Mouse (Mus musculus) lung, embryonic 15.5 days (tissue): ENCODE data around the gene Treml1. TPM values are rescaled to one million over a fixed set of nuclear protein-coding genes. Genes with fewer than 3 reads are reported as not detected.
A peak's percentile ranks its signal among the peaks of the same experiment; 100 is the strongest.

ENCODE experiments used
- ATAC-seq: fragments of 200-750 bp; cut with Nextera tagmentation; 2 replicates; pipeline ENCODE4 v1.8.0; 2017; ENCODE audit warnings: moderate number of reproducible peaks, borderline replicate concordance; ENCODE audit not compliant: low FRiP score, low TSS enrichment; ENCODE audit errors: extremely low read depth
- H3K27ac ChIP-seq: fragments of 300-500 bp; sonication (generic); 2 replicates; pipeline ENCODE4 v1.5.1; 2015; ENCODE audit warnings: moderate library complexity, mild to moderate bottlenecking, inconsistent platforms
- H3K27me3 ChIP-seq: fragments of 300-500 bp; sonication (generic); 2 replicates; pipeline ENCODE4 v1.6.1; 2015; ENCODE audit warnings: inconsistent platforms
- H3K36me3 ChIP-seq: fragments of 300-500 bp; sonication (generic); 2 replicates; pipeline ENCODE4 v1.6.1; 2015; ENCODE audit warnings: inconsistent platforms
- H3K4me1 ChIP-seq: fragments of 300-500 bp; sonication (generic); 2 replicates; pipeline ENCODE4 v1.6.1; 2015; ENCODE audit warnings: inconsistent platforms
- H3K4me2 ChIP-seq: fragments of 300-500 bp; sonication (generic); 2 replicates; pipeline ENCODE4 v1.6.1; 2015; ENCODE audit warnings: inconsistent platforms, mild to moderate bottlenecking, moderate library complexity
- H3K4me3 ChIP-seq: fragments of 300-500 bp; sonication (generic); 2 replicates; pipeline ENCODE4 v1.5.1; 2015; ENCODE audit warnings: mild to moderate bottlenecking, inconsistent platforms
- H3K9ac ChIP-seq: fragments of 300-500 bp; sonication (generic); 2 replicates; pipeline ENCODE4 v1.6.1; 2015; ENCODE audit warnings: inconsistent platforms
- H3K9me3 ChIP-seq: fragments of 300-500 bp; sonication (generic); 2 replicates; pipeline ENCODE4 v1.6.1; 2016; ENCODE audit warnings: inconsistent platforms
- WGBS: fragments of 180-500 bp; shearing (Covaris S2); methylation state at CpG from one replicate; pipeline ENCODE4 v1.1.7; 2015; 5-methylcytosine and 5-hydroxymethylcytosine counted together
- polyA plus RNA-seq: library from polyadenylated mRNA; unstranded; fragments of >200 nt; fragmentation: Nextera tagmentation; extraction: Ambion mirVana; gene quantifications from 2 replicates; pipeline ENCODE4 v1.2.1, GENCODE M21; 2015

Gene Treml1
- polyA plus RNA-seq, 1 experiment from 2014 or later: 2.7 TPM

GRCm38 (mm10) chr17:48392616-48393015 is 32.9 kb downstream of the Treml1 start:
- ATAC-seq: no peak
- peaks cover 90% of the 10 kb centered on the region for H3K36me3 ChIP-seq
- H3K4me2 ChIP-seq: no peak overlapping the region
- no peak overlapping the region for H3K27ac ChIP-seq
- H3K27me3 ChIP-seq: no peaks in the 10 kb centered on the region
- WGBS: 90% methylated on average over 3 of the region's 3 CpGs
- no peaks in the 10 kb centered on the region for H3K9me3 ChIP-seq
- no peak overlapping the region for H3K9ac ChIP-seq
- no peak overlapping the region for H3K4me3 ChIP-seq
- no peaks in the 10 kb centered on the region for H3K4me1 ChIP-seq

GRCm38 (mm10) chr17:48401710-48402109 is 42.0 kb downstream of the Treml1 start:
- Histone ChIP-seq H3K27ac (no peak overlapping the region), H3K9ac (no peak overlapping the region), H3K9me3 (no peaks in the 10 kb centered on the region), H3K4me3 (no peak overlapping the region), H3K27me3 (no peaks in the 10 kb centered on the region), H3K4me1 (no peaks in the 10 kb centered on the region), H3K36me3 (peaks cover 30% of the 10 kb centered on the region), H3K4me2 (no peak overlapping the region)
- WGBS: 87% methylated on average over 4 of the region's 4 CpGs
- ATAC-seq: no peak

- no peak overlapping the region for H3K9ac ChIP-seq
- 87% methylated on average over 3 of the region's 3 CpGs for WGBS
- peaks cover 8% of the 10 kb centered on the region for H3K4me1 ChIP-seq
- H3K4me3 ChIP-seq: no peak overlapping the region
- no peaks in the 10 kb centered on the region for H3K9me3 ChIP-seq
- peaks cover 24% of the 10 kb centered on the region for H3K36me3 ChIP-seq
- no peak overlapping the region for H3K27ac ChIP-seq
- H3K4me2 ChIP-seq: no peak overlapping the region
- no peaks in the 10 kb centered on the region for H3K27me3 ChIP-seq
- no peak for ATAC-seq
These were observed 43.0 kb downstream of the Treml1 start for GRCm38 (mm10) chr17:48402751-48403150.

GRCm38 (mm10) chr17:48403848-48404247 is 44.1 kb downstream of the Treml1 start:
- 77% methylated on average over 2 of the region's 2 CpGs for WGBS
- Histone ChIP-seq H3K36me3 (peaks cover 17% of the 10 kb centered on the region), H3K27ac (no peak overlapping the region), H3K4me3 (no peak overlapping the region), H3K27me3 (no peaks in the 10 kb centered on the region), H3K9me3 (no peaks in the 10 kb centered on the region), H3K9ac (no peak overlapping the region), H3K4me2 (no peak overlapping the region), H3K4me1 (peaks cover 15% of the 10 kb centered on the region)
- ATAC-seq: no peak

GRCm38 (mm10) chr17:48404706-48405105 is 45.0 kb downstream of the Treml1 start:
- H3K4me2 ChIP-seq: no peak overlapping the region
- no peaks in the 10 kb centered on the region for H3K27me3 ChIP-seq
- H3K9me3 ChIP-seq: no peaks in the 10 kb centered on the region
- H3K4me3 ChIP-seq: no peak overlapping the region
- no peak for ATAC-seq
- peaks cover 8% of the 10 kb centered on the region for H3K36me3 ChIP-seq
- H3K4me1 ChIP-seq: peaks cover 15% of the 10 kb centered on the region
- H3K9ac ChIP-seq: no peak overlapping the region
- WGBS: 64% methylated on average over 1 of the region's 1 CpGs
- no peak overlapping the region for H3K27ac ChIP-seq

- Histone ChIP-seq H3K4me1 (peaks cover 27% of the 10 kb centered on the region), H3K27me3 (no peaks in the 10 kb centered on the region), H3K9ac (no peak overlapping the region), H3K4me3 (no peak overlapping the region), H3K36me3 (no peaks in the 10 kb centered on the region), H3K9me3 (no peaks in the 10 kb centered on the region), H3K27ac (0 out of 2 replicates have a peak overlapping the region, but pooled peaks have one; percentile 14), H3K4me2 (peak overlapping the region; percentile 77)
- WGBS: 75% methylated on average over 4 of the region's 4 CpGs
- ATAC-seq: no peak
These were observed 47.4 kb downstream of the Treml1 start for GRCm38 (mm10) chr17:48407154-48407553.

- H3K27me3 ChIP-seq: no peaks in the 10 kb centered on the region
- 3% methylated on average over 8 of the region's 8 CpGs for WGBS
- peak overlapping the region; percentile 100 for H3K27ac ChIP-seq
- peaks cover 6% of the 10 kb centered on the region; the same call in 1 of the 2 replicates for H3K36me3 ChIP-seq
- peaks cover 27% of the 10 kb centered on the region for H3K4me1 ChIP-seq
- peak overlapping the region; percentile 77 for H3K4me2 ChIP-seq
- peak overlapping the region; percentile 98 for H3K9ac ChIP-seq
- peak overlapping the region; percentile 93 for H3K4me3 ChIP-seq
- H3K9me3 ChIP-seq: no peaks in the 10 kb centered on the region
- no peak for ATAC-seq
These were observed 48.3 kb downstream of the Treml1 start for GRCm38 (mm10) chr17:48407910-48408525.

GRCm38 (mm10) chr17:48408526-48409291 is 49.0 kb downstream of the Treml1 start:
- H3K27ac ChIP-seq: peak overlapping the region; percentile 100

GRCm38 (mm10) chr17:48409380-48410298 is 49.9 kb downstream of the Treml1 start, which contains the start of the genes Nfya and Oard1:
Gene Nfya (minus strand): TSS chr17:48409906.
Gene Oard1 (plus strand): TSS chr17:48410014.
- Histone ChIP-seq H3K36me3 (peaks cover 18% of the 10 kb centered on the region), H3K4me1 (peaks cover 27% of the 10 kb centered on the region), H3K27ac (peak within 1 kb of the TSS; percentile 100), H3K9ac (peak within 1 kb of the TSS; percentile 98), H3K27me3 (no peaks in the 10 kb centered on the region), H3K9me3 (no peaks in the 10 kb centered on the region), H3K4me2 (peak within 1 kb of the TSS; percentile 77), H3K4me3 (peak within 1 kb of the TSS; percentile 93)
- WGBS: under 1% methylated on average over 83 of the region's 84 CpGs
- ATAC-seq: peak; percentile 97

More at GRCm38 (mm10) chr17:48408526-48409291, 49.0 kb downstream of the Treml1 start:
- H3K36me3 ChIP-seq: peaks cover 10% of the 10 kb centered on the region; the same call in 1 of the 2 replicates
- peak overlapping the region; percentile 98 for H3K9ac ChIP-seq
- peaks cover 27% of the 10 kb centered on the region for H3K4me1 ChIP-seq
- no peaks in the 10 kb centered on the region for H3K9me3 ChIP-seq
- H3K4me3 ChIP-seq: peak overlapping the region; percentile 93
- WGBS: under 1% methylated on average over 45 of the region's 47 CpGs
- no peaks in the 10 kb centered on the region for H3K27me3 ChIP-seq
- peak; percentile 36 for ATAC-seq
- H3K4me2 ChIP-seq: peak overlapping the region; percentile 77

GRCm38 (mm10) chr17:48410299-48410785 is 50.6 kb downstream of the Treml1 start:
- Histone ChIP-seq H3K36me3 (peaks cover 23% of the 10 kb centered on the region), H3K9ac (peak overlapping the region; percentile 76), H3K4me1 (peaks cover 27% of the 10 kb centered on the region), H3K27me3 (no peaks in the 10 kb centered on the region), H3K4me2 (peak overlapping the region; percentile 77), H3K4me3 (peak overlapping the region; percentile 93), H3K27ac (peak overlapping the region; percentile 98), H3K9me3 (no peaks in the 10 kb centered on the region)
- WGBS: under 1% methylated on average over 13 of the region's 13 CpGs
- peak; percentile 1 for ATAC-seq

- H3K4me3 ChIP-seq: peak overlapping the region; percentile 93
- H3K9me3 ChIP-seq: no peaks in the 10 kb centered on the region
- H3K27me3 ChIP-seq: no peaks in the 10 kb centered on the region
- peak overlapping the region; percentile 76 for H3K9ac ChIP-seq
- peaks cover 29% of the 10 kb centered on the region for H3K36me3 ChIP-seq
- WGBS: 23% methylated on average over 8 of the region's 8 CpGs
- peaks cover 27% of the 10 kb centered on the region for H3K4me1 ChIP-seq
- H3K4me2 ChIP-seq: peak overlapping the region; percentile 77
- H3K27ac ChIP-seq: peak overlapping the region; percentile 98
- no peak for ATAC-seq
These were observed 51.5 kb downstream of the Treml1 start for GRCm38 (mm10) chr17:48411241-48411640.
